In the genomic region with DNA sequence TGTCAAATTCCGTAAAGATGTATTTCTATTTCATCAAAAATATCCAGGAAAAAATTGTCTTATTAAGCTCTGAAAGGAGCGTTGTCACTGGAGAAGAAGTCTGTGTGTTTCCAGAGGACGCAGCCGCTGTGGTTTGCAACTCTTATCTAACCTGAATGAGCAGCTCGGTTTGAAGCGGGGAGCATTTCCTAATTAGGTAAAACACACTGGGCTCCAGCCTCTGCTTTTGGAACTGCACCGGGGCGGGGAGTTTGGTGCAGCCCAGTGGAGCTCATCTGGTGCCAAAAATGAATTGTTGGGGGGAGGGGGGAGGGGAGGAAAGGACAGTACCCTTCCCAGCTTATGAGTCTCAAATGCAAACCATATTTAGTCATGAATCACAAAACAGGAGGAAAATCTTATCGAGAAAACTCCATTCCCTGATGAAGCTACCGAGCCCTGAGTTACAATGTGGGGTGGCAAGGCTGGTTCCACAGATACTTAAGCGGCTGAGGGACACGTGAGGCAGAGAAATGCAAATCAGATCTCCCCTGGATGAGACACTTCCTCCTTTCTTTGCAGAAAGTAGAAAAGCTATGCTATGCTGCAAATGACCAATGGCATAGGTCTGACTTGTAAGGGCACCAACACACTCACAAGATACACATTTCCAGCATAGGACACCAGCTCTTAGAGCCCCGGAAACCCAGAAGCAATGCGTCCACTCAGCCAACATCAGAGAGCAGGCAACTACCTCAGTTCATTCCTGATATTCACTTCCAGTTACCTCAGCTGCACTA, we compare ENCODE assay signal across 8 mouse cellular contexts. TPM values are rescaled to one million over a fixed set of nuclear protein-coding genes. Genes with fewer than 3 reads are reported as not detected.
DNase-seq lines count a peak whose midpoint lies in the region; ATAC-seq and TF ChIP-seq lines count a peak whose summit lies in the region.
"Had no signal": no experiment of that assay in that cellular context is flagged by ENCODE, and none has a peak within 500 bp of the region (broad histone marks: within the 10 kb centered on the region; RNA-seq: fewer than 3 reads in every experiment).

No protein-coding gene starts in this region.

- peak; percentile 73 for DNase-seq in 3T3-L1 (ENCODE audit: low read depth, low spot score)
- peak; percentile 64 to 72 for DNase-seq in B cell, adult 2 months
- DNase-seq in liver, postnatal 0 days, result no peak
- no peak for DNase-seq in stomach, postnatal 0 days (ENCODE audit: low spot score)
- no peak for DNase-seq in ovary, postnatal 14 days (ENCODE audit: low spot score)

- ATAC-seq in heart, embryonic 14.5 days (ENCODE audit: insufficient number of reproducible peaks, insufficient read depth, low FRiP score, low read depth), result peak; percentile 23; the same call in 1 of the 2 replicates
- no peak for ATAC-seq in liver, postnatal 0 days
- ATAC-seq in stomach, postnatal 0 days (ENCODE audit: low FRiP score, low TSS enrichment), result peak; percentile 47
- no peak for ATAC-seq in hindbrain, embryonic 13.5 days (ENCODE audit: low FRiP score)

- H3K4me3 ChIP-seq in heart, embryonic 14.5 days (ENCODE audit: control insufficient read depth in 1 of 2, insufficient read depth in 1 of 2, low read depth in 1 of 2, low read length in 2 of 2), result peak overlapping the region; percentile 49 to 50
- peak overlapping the region; percentile 17 for H3K4me3 ChIP-seq in liver, postnatal 0 days (ENCODE audit: low read depth, low read length)
- peak overlapping the region; percentile 49 for H3K4me3 ChIP-seq in stomach, postnatal 0 days (ENCODE audit: low read depth, low read length)
- no peak overlapping the region for H3K4me3 ChIP-seq in hindbrain, embryonic 13.5 days
- H3K4me3 ChIP-seq: erythroblast, embryonic 14.5 days had no signal

- peak overlapping the region; percentile 75 for H3K9ac ChIP-seq in heart, embryonic 14.5 days (ENCODE audit: low read length)
- H3K9ac ChIP-seq in liver, postnatal 0 days (replicated peaks), result no peak overlapping the region
- H3K9ac ChIP-seq in stomach, postnatal 0 days (ENCODE audit: low read length), result peak overlapping the region; percentile 77
- H3K9ac ChIP-seq in hindbrain, embryonic 13.5 days, result no peak overlapping the region

- no peak for TF ChIP-seq EP300 in liver, postnatal 0 days (IDR thresholded peaks at IDR 0.05; ENCODE audit: low read depth)
- TF ChIP-seq EP300 in stomach, postnatal 0 days (optimal IDR thresholded peaks at IDR 0.05), result no peak

- WGBS in heart, embryonic 14.5 days, result 10% methylated on average over 14 of the region's 14 CpGs
- whole genome bisulfite sequencing in liver, postnatal 0 days (ENCODE audit: insufficient replicate concordance), result 20% methylated on average over 14 of the region's 14 CpGs
- WGBS in stomach, postnatal 0 days, result 20% methylated on average over 14 of the region's 14 CpGs
- WGBS in hindbrain, embryonic 13.5 days, result 60% methylated on average over 14 of the region's 14 CpGs

- no peak for TF ChIP-seq CTCF in liver, postnatal 0 days (IDR thresholded peaks at IDR 0.05; ENCODE audit: low read depth)
- TF ChIP-seq CTCF in stomach, postnatal 0 days (IDR thresholded peaks at IDR 0.05; ENCODE audit: low read depth), result no peak

- peak overlapping the region; percentile 61 to 83 for H3K27ac ChIP-seq in heart, embryonic 14.5 days (replicated peaks in 1 of 2; ENCODE audit: control insufficient read depth in 1 of 2, insufficient read depth in 1 of 2, low read depth in 2 of 2, low read length in 2 of 2)
- peak overlapping the region; percentile 39; the same call in 1 of the 2 replicates for H3K27ac ChIP-seq in liver, postnatal 0 days (ENCODE audit: low read depth)
- peak overlapping the region; percentile 97 for H3K27ac ChIP-seq in stomach, postnatal 0 days (replicated peaks)
- H3K27ac ChIP-seq in hindbrain, embryonic 13.5 days, result no peak overlapping the region

- peak overlapping the region; percentile 70 for H3K4me2 ChIP-seq in heart, embryonic 14.5 days (ENCODE audit: low read length)
- peak overlapping the region; percentile 61 for H3K4me2 ChIP-seq in liver, postnatal 0 days (ENCODE audit: low read depth, low read length)
- peak overlapping the region; percentile 42 for H3K4me2 ChIP-seq in stomach, postnatal 0 days (replicated peaks; ENCODE audit: low read depth)
- H3K4me2 ChIP-seq in hindbrain, embryonic 13.5 days, result no peak overlapping the region

- H3K27me3 ChIP-seq in heart, embryonic 14.5 days (ENCODE audit: control insufficient read depth, insufficient read depth, low read length), result peaks cover 8% of the 10 kb centered on the region; the same call in 1 of the 2 replicates
- H3K27me3 ChIP-seq in liver, postnatal 0 days (ENCODE audit: insufficient read depth, low read length), result no peaks in the 10 kb centered on the region
- H3K27me3 ChIP-seq in stomach, postnatal 0 days (ENCODE audit: control insufficient read depth, insufficient read depth, low read length), result no peaks in the 10 kb centered on the region
- no peaks in the 10 kb centered on the region for H3K27me3 ChIP-seq in hindbrain, embryonic 13.5 days

- no peaks in the 10 kb centered on the region for H3K9me3 ChIP-seq in heart, embryonic 14.5 days (ENCODE audit: control insufficient read depth, low read length)
- no peaks in the 10 kb centered on the region for H3K9me3 ChIP-seq in liver, postnatal 0 days (ENCODE audit: low read length)
- H3K9me3 ChIP-seq in stomach, postnatal 0 days (ENCODE audit: control insufficient read depth, low read length), result no peaks in the 10 kb centered on the region
- no peaks in the 10 kb centered on the region for H3K9me3 ChIP-seq in hindbrain, embryonic 13.5 days

- peaks cover 19% of the 10 kb centered on the region for H3K36me3 ChIP-seq in heart, embryonic 14.5 days (ENCODE audit: control insufficient read depth, insufficient read depth, low read length)
- no peaks in the 10 kb centered on the region for H3K36me3 ChIP-seq in liver, postnatal 0 days (replicated peaks; ENCODE audit: insufficient read depth, low read length)
- no peaks in the 10 kb centered on the region for H3K36me3 ChIP-seq in stomach, postnatal 0 days (ENCODE audit: control insufficient read depth, insufficient read depth, low read length)
- H3K36me3 ChIP-seq in hindbrain, embryonic 13.5 days, result no peaks in the 10 kb centered on the region

- H3K4me1 ChIP-seq in heart, embryonic 14.5 days (ENCODE audit: control insufficient read depth in 2 of 2, insufficient read depth in 2 of 2, low read length in 2 of 2), result peaks cover 4 to 14% of the 10 kb centered on the region in 2 experiments; a peak in 3 of 4 replicates
- peaks cover 5% of the 10 kb centered on the region for H3K4me1 ChIP-seq in liver, postnatal 0 days (ENCODE audit: insufficient read depth)
- H3K4me1 ChIP-seq in stomach, postnatal 0 days (replicated peaks; ENCODE audit: control insufficient read depth, insufficient read depth), result no peaks in the 10 kb centered on the region
- no peaks in the 10 kb centered on the region for H3K4me1 ChIP-seq in hindbrain, embryonic 13.5 days (replicated peaks)

RNA-seq across cellular contexts. Expression of a gene that starts 1.1 kb away (rescaled TPM):
- 1,199 and 1,305 TPM in 2 replicates for polyA plus RNA-seq in heart, embryonic 14.5 days (2014; fragmentation: Nextera tagmentation; extraction: Ambion mirVana)
- polyA plus RNA-seq in liver, postnatal 0 days (2015; fragmentation: Nextera tagmentation; extraction: Ambion mirVana), result 7.3 and 7.7 TPM in 2 replicates
- 3,095 and 3,545 TPM in 2 replicates for polyA plus RNA-seq in stomach, postnatal 0 days (2015; fragmentation: Nextera tagmentation; extraction: Ambion mirVana)
- 19.5 and 30.0 TPM in 2 replicates for polyA plus RNA-seq in hindbrain, embryonic 13.5 days (2015; fragmentation: Nextera tagmentation; extraction: Ambion mirVana)
- polyA plus RNA-seq: erythroblast, embryonic 14.5 days had no signal

RNA-seq across cellular contexts. Expression of a gene that starts 36.2 kb away (rescaled TPM):
- polyA plus RNA-seq in heart, embryonic 14.5 days (2014; fragmentation: Nextera tagmentation; extraction: Ambion mirVana), result 3.5 and 4.4 TPM in 2 replicates
- 37.1 and 41.9 TPM in 2 replicates for polyA plus RNA-seq in liver, postnatal 0 days (2015; fragmentation: Nextera tagmentation; extraction: Ambion mirVana)
- polyA plus RNA-seq in stomach, postnatal 0 days (2015; fragmentation: Nextera tagmentation; extraction: Ambion mirVana), result 8.3 and 9.0 TPM in 2 replicates
- 0.62 and 0.94 TPM in 2 replicates for polyA plus RNA-seq in hindbrain, embryonic 13.5 days (2015; fragmentation: Nextera tagmentation; extraction: Ambion mirVana)
- polyA plus RNA-seq: erythroblast, embryonic 14.5 days had no signal

Comparison
In these comparisons a context has a peak if more than half of its experiments do, and no peak if none do; other contexts are left out.
1. DNase-seq: peak in 3T3-L1 (single experiment) and B cell, adult 2 months (2 of 2); none in liver, postnatal 0 days (single experiment), stomach, postnatal 0 days (single experiment) and ovary, postnatal 14 days (single experiment).
2. ATAC-seq: peak in heart, embryonic 14.5 days (single experiment) and stomach, postnatal 0 days (single experiment); none in liver, postnatal 0 days (single experiment) and hindbrain, embryonic 13.5 days (single experiment).
3. H3K9ac ChIP-seq: peak in heart, embryonic 14.5 days (single experiment) and stomach, postnatal 0 days (single experiment); none in liver, postnatal 0 days (single experiment) and hindbrain, embryonic 13.5 days (single experiment).
4. RNA of a gene that starts 1.1 kb away (polyA plus RNA-seq): 3,095 to 3,545 TPM in stomach, postnatal 0 days and 1,199 to 1,305 TPM in heart, embryonic 14.5 days; 19.5 to 30.0 TPM in hindbrain, embryonic 13.5 days and 7.3 to 7.7 TPM in liver, postnatal 0 days; every median in the first group is over 10 times any median in the second.